Mouse (Mus musculus) stomach, embryonic 14.5 days (tissue): ENCODE measurements around the gene Aoc3. TPM values are rescaled to one million over a fixed set of nuclear protein-coding genes. Genes with fewer than 3 reads are reported as not detected.

Source experiments
- ATAC-seq: fragments of 200-750 bp; cut with Nextera tagmentation; 2 replicates; pipeline ENCODE4 v1.8.0; 2017; ENCODE audit warnings: low read depth, moderate TSS enrichment; ENCODE audit not compliant: insufficient number of reproducible peaks, insufficient read depth, low FRiP score
- H3K27ac ChIP-seq: fragments of 300-500 bp; sonication (generic); 2 replicates; pipeline ENCODE4 v1.5.1; 2014; ENCODE audit warnings: mild to moderate bottlenecking, low read length, moderate library complexity, mixed read lengths
- H3K27me3 ChIP-seq: fragments of 300-500 bp; sonication (generic); 2 replicates; pipeline ENCODE4 v1.6.1; 2014; ENCODE audit warnings: low read length, control low read depth, mixed read lengths; ENCODE audit not compliant: control insufficient read depth, insufficient read depth
- H3K36me3 ChIP-seq: fragments of 300-500 bp; sonication (generic); 2 replicates; pipeline ENCODE4 v1.6.1; 2014; ENCODE audit warnings: mild to moderate bottlenecking, control low read depth, low read length, moderate library complexity, mixed read lengths; ENCODE audit not compliant: control insufficient read depth, insufficient read depth
- H3K4me1 ChIP-seq: fragments of 300-500 bp; sonication (generic); 2 replicates; pipeline ENCODE4 v1.6.1; 2014; ENCODE audit warnings: low read length, control low read depth, mixed read lengths; ENCODE audit not compliant: control insufficient read depth, insufficient read depth
- H3K4me2 ChIP-seq: fragments of 300-500 bp; sonication (generic); replicated peaks from 2 replicates; pipeline ENCODE4 v1.6.1; 2014; ENCODE audit warnings: low read depth, low read length, control low read depth
- H3K4me3 ChIP-seq: fragments of 300-500 bp; sonication (generic); 2 replicates; pipeline ENCODE4 v1.5.1; 2014; ENCODE audit warnings: low read depth, low read length, control low read depth
- H3K9ac ChIP-seq: fragments of 300-500 bp; sonication (generic); replicated peaks from 2 replicates; pipeline ENCODE4 v1.6.1; 2014; ENCODE audit warnings: low read depth, mild to moderate bottlenecking, control low read depth, low read length, moderate library complexity, mixed read lengths
- H3K9me3 ChIP-seq: fragments of 300-500 bp; sonication (generic); 2 replicates; pipeline ENCODE4 v1.6.1; 2016; ENCODE audit warnings: low read depth, low read length, control low read depth; ENCODE audit not compliant: control insufficient read depth
- WGBS: fragments of 180-500 bp; shearing (Covaris S2); extraction: QIAGEN DNeasy Blood & Tissue Kit; methylation state at CpG from one replicate; pipeline ENCODE4 v1.1.7; 2014; 5-methylcytosine and 5-hydroxymethylcytosine counted together
- polyA plus RNA-seq: library from polyadenylated mRNA; unstranded; fragments of >200 nt; fragmentation: Nextera tagmentation; extraction: Ambion mirVana; gene quantifications from 2 replicates; pipeline ENCODE4 v1.2.1, GENCODE M21; 2014

Aoc3 gene
- polyA plus RNA-seq, result 3.2 TPM in 2 replicates

DNA sequence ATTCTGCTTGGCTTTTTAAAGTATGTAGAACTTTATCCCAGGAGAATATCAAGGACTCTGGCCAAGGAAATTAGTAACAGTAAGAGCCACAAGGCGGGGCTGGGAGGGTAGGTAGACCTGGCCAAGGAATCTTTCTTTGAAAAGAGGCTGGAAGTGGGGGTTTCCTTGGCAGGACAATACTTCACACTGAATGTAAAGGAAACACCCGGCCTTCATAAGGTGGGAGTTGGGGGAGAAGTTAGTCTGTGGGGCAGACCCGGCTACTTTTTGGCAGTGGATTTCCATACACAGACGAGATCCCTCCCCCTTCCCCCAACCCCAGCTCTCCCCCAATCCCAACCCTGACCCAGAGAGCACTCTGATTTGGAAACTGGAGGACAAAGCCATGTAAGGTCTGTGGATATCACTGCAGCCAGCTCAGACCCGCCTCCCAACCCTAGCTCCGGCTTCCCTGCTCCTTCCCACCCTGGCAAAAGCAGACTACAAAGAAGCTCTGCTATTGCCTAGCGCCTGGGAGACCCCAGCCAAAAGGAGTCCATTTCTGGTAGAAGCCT, at the start of gene Aoc3:
Aoc3 (plus strand) TSS at position 235 of the 554 bp plus-strand sequence.
- H3K4me3 ChIP-seq, result no peak within 1 kb of the TSS
- no peak for ATAC-seq
- 0 out of 2 replicates have a peak, but pooled peaks cover 3% of the 10 kb centered on the region for H3K4me1 ChIP-seq
- H3K27me3 ChIP-seq, result no peaks in the 10 kb centered on the region
- no peak within 1 kb of the TSS for H3K4me2 ChIP-seq
- WGBS, result 62% methylated on average over 7 of the region's 7 CpGs
- H3K9ac ChIP-seq, result no peak within 1 kb of the TSS
- H3K36me3 ChIP-seq, result peaks cover 7% of the 10 kb centered on the region; the same call in 1 of the 2 replicates
- no peaks in the 10 kb centered on the region for H3K9me3 ChIP-seq
- no peak within 1 kb of the TSS for H3K27ac ChIP-seq

- Histone ChIP-seq H3K27me3 (no peaks in the 10 kb centered on the region), H3K4me2 (no peak overlapping the region), H3K27ac (no peak overlapping the region), H3K36me3 (peaks cover 2% of the 10 kb centered on the region; the same call in 1 of the 2 replicates), H3K4me1 (peaks cover 17% of the 10 kb centered on the region), H3K4me3 (no peak overlapping the region), H3K9ac (no peak overlapping the region), H3K9me3 (no peaks in the 10 kb centered on the region)
- ATAC-seq, result no peak
- 47% methylated on average over 7 of the region's 7 CpGs for WGBS
Measured at GRCm38 (mm10) chr11:101280837-101281236, 49.6 kb upstream of the Aoc3 start.

DNA sequence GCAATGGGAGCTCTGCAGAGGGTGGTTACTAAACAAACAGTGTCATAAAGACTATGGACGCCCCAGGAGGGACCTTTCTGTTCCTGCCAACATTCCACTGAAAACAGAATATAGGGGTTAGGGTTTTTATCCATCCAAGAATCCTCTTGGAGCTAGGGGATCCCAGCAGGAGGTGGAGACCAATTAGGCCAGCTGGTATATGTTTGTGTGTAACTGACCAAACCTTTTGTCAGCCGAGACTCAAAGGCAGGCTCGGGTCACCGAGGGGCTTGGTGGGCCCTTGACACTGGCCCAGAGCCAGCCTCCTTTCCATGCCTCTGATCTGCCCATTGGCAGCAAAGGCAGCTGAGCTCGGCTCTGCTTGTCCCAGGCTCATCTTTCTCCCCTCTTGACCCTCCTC, 47.5 kb upstream of the Aoc3 start:
- Histone ChIP-seq H3K9me3 (no peaks in the 10 kb centered on the region), H3K27ac (no peak overlapping the region), H3K4me1 (peaks cover 6% of the 10 kb centered on the region), H3K9ac (no peak overlapping the region), H3K36me3 (no peaks in the 10 kb centered on the region), H3K4me2 (no peak overlapping the region), H3K4me3 (no peak overlapping the region), H3K27me3 (no peaks in the 10 kb centered on the region)
- 37% methylated on average over 5 of the region's 5 CpGs for WGBS
- ATAC-seq, result no peak

- Histone ChIP-seq H3K4me3 (no peak overlapping the region), H3K4me1 (peaks cover 3% of the 10 kb centered on the region; the same call in 1 of the 2 replicates), H3K9ac (no peak overlapping the region), H3K9me3 (no peaks in the 10 kb centered on the region), H3K27me3 (no peaks in the 10 kb centered on the region), H3K27ac (no peak overlapping the region), H3K36me3 (peaks cover 3% of the 10 kb centered on the region; the same call in 1 of the 2 replicates), H3K4me2 (no peak overlapping the region)
- no peak for ATAC-seq
- 61% methylated on average over 4 of the region's 4 CpGs for WGBS
Measured at GRCm38 (mm10) chr11:101283805-101284204, 46.6 kb upstream of the Aoc3 start.

DNA sequence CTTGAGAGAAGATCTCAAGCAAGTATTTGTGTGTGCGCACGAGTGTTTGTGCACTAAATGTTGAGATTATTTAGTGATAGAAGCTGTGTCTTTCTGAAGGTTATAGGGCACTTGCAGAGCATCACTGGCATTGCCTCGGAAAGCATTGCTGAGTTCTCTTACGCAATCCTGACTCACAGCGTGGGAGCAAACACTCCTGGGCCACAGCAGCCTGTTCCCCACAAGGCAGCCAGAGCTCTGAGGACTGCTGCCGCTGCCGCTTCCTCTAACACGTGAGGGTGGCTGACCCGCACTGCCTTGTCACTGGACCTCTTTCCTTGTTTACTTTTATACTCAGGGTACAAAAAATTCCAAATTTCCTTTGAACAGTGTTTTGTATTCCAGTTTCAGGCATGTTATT, 43.1 kb upstream of the Aoc3 start:
- no peak overlapping the region for H3K4me2 ChIP-seq
- no peak overlapping the region for H3K4me3 ChIP-seq
- no peak for ATAC-seq
- WGBS, result 83% methylated on average over 9 of the region's 9 CpGs
- H3K27ac ChIP-seq, result no peak overlapping the region
- H3K27me3 ChIP-seq, result no peaks in the 10 kb centered on the region
- 0 out of 2 replicates have a peak, but pooled peaks cover 3% of the 10 kb centered on the region for H3K4me1 ChIP-seq
- H3K9ac ChIP-seq, result no peak overlapping the region
- H3K36me3 ChIP-seq, result peaks cover 22% of the 10 kb centered on the region
- no peaks in the 10 kb centered on the region for H3K9me3 ChIP-seq

DNA sequence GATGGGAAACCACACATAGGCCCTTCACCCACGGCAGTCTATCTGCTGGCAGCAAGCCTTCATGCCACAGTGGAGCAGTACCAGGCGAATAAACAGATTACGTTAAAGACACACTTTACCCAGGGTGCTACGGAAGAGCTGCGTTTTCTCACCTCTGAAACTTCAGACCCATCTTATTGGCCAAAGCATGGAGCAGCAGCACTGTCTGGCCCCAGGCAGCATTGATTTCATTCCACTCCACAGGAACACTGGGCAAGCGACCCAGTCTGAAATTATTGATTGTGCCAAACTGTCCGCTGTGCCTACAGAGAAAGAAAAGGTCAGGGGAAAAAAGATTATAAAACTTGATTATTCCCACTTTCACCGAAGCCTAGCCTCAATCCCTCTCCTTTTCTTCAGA, 39.2 kb upstream of the Aoc3 start:
- ATAC-seq, result no peak
- H3K36me3 ChIP-seq, result peaks cover 42% of the 10 kb centered on the region
- H3K27me3 ChIP-seq, result no peaks in the 10 kb centered on the region
- no peak overlapping the region for H3K4me2 ChIP-seq
- H3K9ac ChIP-seq, result no peak overlapping the region
- H3K27ac ChIP-seq, result no peak overlapping the region
- H3K4me3 ChIP-seq, result no peak overlapping the region
- no peaks in the 10 kb centered on the region for H3K9me3 ChIP-seq
- WGBS, result 93% methylated on average over 8 of the region's 8 CpGs
- H3K4me1 ChIP-seq, result no peaks in the 10 kb centered on the region

- WGBS, result 93% methylated on average over 8 of the region's 8 CpGs
- Histone ChIP-seq H3K9me3 (no peaks in the 10 kb centered on the region), H3K27me3 (no peaks in the 10 kb centered on the region), H3K4me2 (no peak overlapping the region), H3K4me1 (no peaks in the 10 kb centered on the region), H3K27ac (no peak overlapping the region), H3K4me3 (no peak overlapping the region), H3K9ac (no peak overlapping the region), H3K36me3 (peaks cover 42% of the 10 kb centered on the region)
- no peak for ATAC-seq
Measured at GRCm38 (mm10) chr11:101295191-101295590, 35.2 kb upstream of the Aoc3 start.

GRCm38 (mm10) chr11:101300881-101301280, 29.5 kb upstream of the Aoc3 start:
- H3K36me3 ChIP-seq, result peaks cover 14% of the 10 kb centered on the region
- no peak for ATAC-seq
- peaks cover 12% of the 10 kb centered on the region for H3K4me1 ChIP-seq
- no peaks in the 10 kb centered on the region for H3K9me3 ChIP-seq
- H3K9ac ChIP-seq, result no peak overlapping the region
- peak overlapping the region; percentile 98 for H3K4me2 ChIP-seq
- WGBS, result 65% methylated on average over 7 of the region's 7 CpGs
- no peaks in the 10 kb centered on the region for H3K27me3 ChIP-seq
- peak overlapping the region; percentile 86; the same call in 1 of the 2 replicates for H3K4me3 ChIP-seq
- H3K27ac ChIP-seq, result no peak overlapping the region
